Mouse (Mus musculus): ENCODE measurements at regions not wholly inside any gene's neighbourhood (a gene's known extent, or its start where the extent isn't known, plus 50 kb on each side); places are given as distances from the start of the nearest gene placed in this dataset.

GRCm38 (mm10) chr3:128206483-128206882, 310.4 kb upstream of the Fam241a start:
- TF ChIP-seq POLR2A (IDR thresholded peaks at IDR 0.05; ENCODE audit: borderline replicate concordance, low read depth, low read length) (no peak), CTCF (IDR thresholded peaks at IDR 0.05; ENCODE audit: low read depth, low read length) (no peak)
